Mouse (Mus musculus) c-Kit-positive CD71-negative TER-119-negative erythroid progenitor cells, embryonic 14.5 days (primary cell): Measurements from ENCODE around the gene Lamb3.

Source experiments
- DNase-seq: peaks from one replicate; pipeline ENCODE4 v3.0.0-alpha.2; 2013; ENCODE audit warnings: low read depth

Lamb3 gene

DNA sequence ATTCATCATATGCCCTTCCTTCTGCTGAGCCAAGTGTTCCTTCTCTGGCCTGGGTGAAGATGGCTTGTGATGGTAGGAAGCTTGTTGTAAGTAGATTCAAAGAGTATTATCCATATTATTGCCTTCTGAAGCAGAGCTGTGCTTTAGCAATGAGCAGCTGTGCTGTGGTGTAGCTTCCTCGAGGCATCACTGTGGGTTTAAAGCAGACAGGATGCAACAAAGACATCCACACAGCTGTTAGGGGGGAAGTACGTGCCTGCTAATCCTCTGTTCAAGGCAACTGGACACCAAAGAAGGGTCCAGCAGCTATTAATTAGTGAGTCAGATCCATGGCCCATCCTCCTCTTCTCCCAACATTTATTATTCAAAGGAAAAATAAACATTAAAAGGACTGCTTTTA lies 137.5 kb downstream of the Lamb3 start:
- DNase-seq, result no peak

GRCm38 (mm10) chr1:193346908-193347307 lies 139.4 kb downstream of the Lamb3 start:
- DNase-seq, result no peak

GRCm38 (mm10) chr1:193348261-193348962 lies 140.9 kb downstream of the Lamb3 start:
- no peak for DNase-seq

- DNase-seq, result no peak
Measured at GRCm38 (mm10) chr1:193349702-193350545, 142.4 kb downstream of the Lamb3 start.

GRCm38 (mm10) chr1:193350546-193350801 lies 143.0 kb downstream of the Lamb3 start:
- no peak for DNase-seq

DNA sequence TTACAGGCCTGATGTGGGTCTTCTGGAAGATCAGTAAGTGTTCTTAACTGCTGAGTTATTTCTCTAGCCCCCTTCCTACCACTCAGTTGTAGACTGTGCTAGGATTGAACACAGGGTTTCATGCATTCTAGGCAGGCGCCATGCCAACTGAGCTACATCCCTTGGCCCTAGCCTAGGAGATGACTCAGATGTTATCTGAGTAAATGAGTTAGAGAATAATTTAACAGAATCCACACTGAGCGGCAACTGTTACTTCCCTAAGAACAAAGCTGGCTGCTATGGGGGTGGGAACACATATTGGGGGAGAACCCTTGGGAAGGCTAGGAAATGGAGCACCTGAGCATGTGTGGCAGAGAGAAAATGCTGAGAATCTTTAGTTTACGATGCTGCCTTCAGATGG lies 144.1 kb downstream of the Lamb3 start:
- DNase-seq, result no peak

DNA sequence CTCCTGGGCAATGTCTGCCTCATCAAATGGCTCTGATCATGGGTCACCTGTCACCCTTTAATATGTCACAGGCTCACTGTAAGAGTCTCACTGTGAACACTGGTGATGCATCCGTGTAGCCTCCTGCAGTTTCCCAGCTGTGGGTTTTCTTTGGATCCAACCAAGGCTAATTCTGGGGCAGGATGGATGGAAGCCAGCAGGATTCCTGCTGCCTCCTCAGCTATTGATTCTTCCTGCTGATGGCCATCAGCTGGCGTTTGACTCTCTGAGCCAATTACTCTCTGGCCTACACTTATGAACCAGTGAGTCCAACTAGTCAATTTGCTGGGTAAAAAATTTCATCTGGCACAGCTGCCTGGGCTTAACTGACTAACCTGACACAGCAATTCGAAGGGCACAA lies 151.7 kb downstream of the Lamb3 start:
- DNase-seq, result no peak

DNA sequence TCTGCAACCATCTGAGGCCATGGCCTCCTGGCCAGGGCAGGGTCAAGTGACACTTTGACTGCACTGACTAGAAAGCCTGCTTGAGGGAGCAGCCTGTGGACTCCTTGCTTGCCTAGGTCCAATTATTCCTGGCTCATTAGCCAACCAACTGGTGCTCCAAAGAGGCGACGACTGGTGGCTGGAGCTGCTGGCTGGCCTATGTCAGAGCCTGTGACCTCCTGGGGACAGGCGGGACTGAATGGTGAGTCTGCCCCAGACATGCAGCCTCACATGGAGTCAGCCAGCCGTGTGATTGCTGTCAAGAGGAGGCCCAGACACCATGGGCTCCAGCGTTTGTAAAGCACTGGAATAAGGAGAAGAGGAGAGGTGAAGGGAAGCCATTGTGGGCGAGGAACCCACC lies 153.7 kb downstream of the Lamb3 start:
- no peak for DNase-seq

GRCm38 (mm10) chr1:193362078-193362477 lies 154.6 kb downstream of the Lamb3 start:
- no peak for DNase-seq

DNA sequence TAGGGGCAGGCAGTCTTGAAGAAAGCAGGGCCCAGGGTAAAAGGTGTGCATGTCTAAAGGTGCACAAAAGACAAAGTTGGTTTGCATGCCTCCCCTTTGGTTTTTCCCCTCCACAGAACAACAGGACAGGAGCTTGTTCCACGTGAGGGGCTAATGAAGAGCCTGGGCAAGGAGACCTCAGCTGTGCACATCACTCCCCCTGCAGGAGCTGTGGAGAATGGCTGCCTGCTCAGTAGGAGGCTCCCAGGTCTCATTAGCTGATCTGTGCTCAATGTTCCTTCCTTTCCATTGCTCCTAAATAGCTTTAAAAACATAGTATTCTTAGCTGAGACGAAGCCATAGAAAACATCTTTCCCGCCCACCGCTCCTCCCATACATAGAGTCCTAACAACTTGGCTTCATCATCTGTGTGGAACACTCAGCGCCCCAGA lies 156.3 kb downstream of the Lamb3 start:
- no peak for DNase-seq

GRCm38 (mm10) chr1:193368055-193368454 lies 160.6 kb downstream of the Lamb3 start:
- DNase-seq, result no peak

DNA sequence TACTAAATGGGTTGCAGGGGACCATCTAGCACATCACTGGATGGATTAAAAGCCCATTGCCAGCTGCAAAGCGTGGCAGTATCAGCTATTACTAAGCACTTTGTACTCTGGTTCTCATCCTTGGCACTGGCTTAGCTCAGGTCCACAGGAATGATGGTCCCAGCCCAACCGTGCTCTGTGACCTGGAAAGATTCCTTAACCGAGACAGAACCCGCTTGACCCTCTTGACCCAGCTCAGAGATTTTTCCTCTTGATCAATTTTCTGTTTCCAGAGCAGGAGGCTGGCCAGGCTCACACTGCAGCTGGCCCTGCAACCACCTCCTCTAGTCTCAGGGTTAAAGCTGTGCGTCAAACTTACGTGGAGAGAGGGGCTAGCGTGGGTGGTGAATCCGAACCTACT lies 161.6 kb downstream of the Lamb3 start:
- no peak for DNase-seq

GRCm38 (mm10) chr1:193370096-193370495 lies 162.6 kb downstream of the Lamb3 start, which contains the start of gene Camk1g:
Gene Camk1g, minus strand, starts transcription at chr1:193370298.
- no peak for DNase-seq

- no peak for DNase-seq
Measured at GRCm38 (mm10) chr1:193373906-193374413, 166.5 kb downstream of the Lamb3 start.

DNA sequence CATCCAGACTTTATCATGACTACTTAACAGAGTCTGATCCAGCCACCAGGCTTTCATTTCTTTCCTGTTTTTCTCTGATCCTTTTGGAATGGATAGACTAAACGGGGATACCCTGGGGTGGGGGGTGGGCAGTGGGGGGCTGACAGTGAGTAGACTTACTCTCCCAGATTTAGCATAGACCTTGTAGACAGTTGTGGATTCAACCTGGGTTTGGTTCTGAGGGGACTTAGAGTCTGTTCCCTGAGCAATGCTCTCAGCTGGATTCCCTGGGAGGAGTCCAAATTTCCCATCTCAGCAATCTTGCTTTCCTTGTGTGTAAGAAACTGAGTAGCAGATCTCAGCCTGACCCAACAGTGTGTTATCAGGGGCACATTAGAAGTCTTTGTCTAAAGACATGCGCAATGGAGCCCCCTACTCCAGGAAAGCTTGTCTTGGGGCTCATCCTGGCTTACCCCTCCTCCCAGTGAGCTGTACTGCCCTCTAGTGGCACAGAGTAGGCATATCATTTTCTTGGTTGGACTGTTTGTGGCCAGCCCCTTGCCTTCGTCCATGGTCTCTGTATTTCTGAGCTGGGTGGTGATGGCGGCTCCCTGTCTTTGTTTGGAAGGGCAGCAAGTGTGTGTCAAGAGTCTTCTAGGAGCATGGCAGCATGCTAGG lies 169.1 kb downstream of the Lamb3 start:
- no peak for DNase-seq

DNA sequence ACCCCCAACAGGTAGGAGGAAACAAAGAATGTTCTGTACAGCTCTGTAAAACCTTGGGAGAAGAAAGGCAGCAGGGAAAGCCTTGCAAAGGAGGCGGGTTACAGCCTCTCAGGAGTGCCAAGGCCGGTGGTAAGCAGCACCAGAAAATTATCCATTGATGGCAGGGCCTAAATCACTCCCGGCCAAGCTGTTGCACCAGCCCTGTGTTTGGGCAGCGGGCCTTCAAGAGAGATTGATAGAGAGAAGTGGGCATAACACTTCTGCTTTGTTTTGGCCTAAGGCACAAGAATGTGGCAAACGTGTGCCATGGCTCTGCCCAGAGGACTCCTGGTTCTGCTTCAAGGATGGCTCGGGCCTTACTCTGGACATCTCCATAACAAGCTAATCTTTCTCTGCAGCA lies 172.1 kb downstream of the Lamb3 start:
- no peak for DNase-seq

DNA sequence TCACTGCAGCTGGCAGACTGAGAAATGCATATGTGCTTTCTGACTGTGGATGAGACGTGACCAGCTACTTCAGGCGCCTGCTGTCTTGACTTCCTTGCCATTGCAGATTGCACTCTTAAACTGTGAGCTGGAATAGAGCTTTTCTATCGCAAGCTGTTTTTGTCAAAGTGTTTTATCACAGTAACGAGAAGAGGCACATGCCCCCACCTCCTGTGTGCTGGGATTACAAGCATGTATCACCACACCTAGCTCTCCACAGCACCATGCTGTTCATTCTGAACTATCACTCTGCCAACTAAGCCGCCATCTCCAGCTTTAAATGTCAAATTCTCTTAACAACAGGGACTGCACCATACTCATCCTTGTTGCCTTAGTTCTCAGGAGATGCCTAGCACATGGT lies 173.4 kb downstream of the Lamb3 start:
- DNase-seq, result no peak

- no peak for DNase-seq
Measured at GRCm38 (mm10) chr1:193381597-193382404, 174.3 kb downstream of the Lamb3 start.

GRCm38 (mm10) chr1:193382435-193382834 lies 174.9 kb downstream of the Lamb3 start:
- DNase-seq, result no peak

- DNase-seq, result no peak
Measured at GRCm38 (mm10) chr1:193382841-193383462, 175.5 kb downstream of the Lamb3 start.

DNA sequence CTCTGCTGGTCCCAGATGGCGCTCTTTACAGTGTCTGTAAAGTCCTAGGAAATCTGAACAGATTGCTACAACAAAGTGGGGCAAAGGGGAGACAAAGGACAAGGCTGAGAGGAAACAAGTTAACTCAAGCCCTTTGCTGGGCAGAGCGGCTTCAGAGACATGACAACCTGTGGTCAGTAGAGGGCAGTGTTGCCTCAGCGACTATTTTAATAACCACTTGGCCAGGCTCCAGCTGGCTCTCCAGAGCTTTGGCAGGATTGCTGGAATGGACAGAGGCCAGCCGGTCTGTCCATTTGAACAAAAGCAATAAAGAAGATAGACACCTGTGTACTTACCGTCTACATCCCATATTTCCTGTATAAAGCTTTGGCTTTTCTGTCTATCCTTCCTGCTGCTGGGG lies 178.6 kb downstream of the Lamb3 start:
- no peak for DNase-seq

DNA sequence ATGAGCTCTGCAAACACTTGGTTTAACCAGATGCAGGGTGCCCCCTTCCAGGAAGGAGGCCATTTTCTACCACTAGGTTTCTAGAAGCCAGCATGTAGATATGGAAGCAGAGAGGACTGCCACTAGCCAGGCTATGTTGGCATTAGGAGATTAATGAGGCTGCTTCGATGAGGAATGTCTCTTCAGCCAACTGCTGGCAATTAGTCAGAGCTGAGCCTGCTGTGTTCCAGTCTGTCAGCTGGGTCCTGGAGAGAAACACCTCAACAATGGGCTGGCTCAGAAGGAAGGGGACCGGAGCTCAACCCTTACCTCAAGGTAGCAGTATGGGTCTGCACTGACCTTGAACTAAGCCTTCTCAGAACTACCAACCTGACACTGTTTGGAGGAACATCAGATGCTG lies 179.7 kb downstream of the Lamb3 start:
- DNase-seq, result no peak
